In genomic region chr2:66409740-66410290, GRCm38 (mm10) we compare ENCODE assay signal across 8 mouse cellular contexts. TPM values are rescaled to one million over a fixed set of nuclear protein-coding genes. Genes with fewer than 3 reads are reported as not detected.
DNase-seq lines count a peak whose midpoint lies in the region; ATAC-seq and TF ChIP-seq lines count a peak whose summit lies in the region.

No protein-coding gene starts in this region.

- TF ChIP-seq CTCF in small intestine, adult 2 months (IDR thresholded peaks at IDR 0.05; ENCODE audit: extremely low read depth, insufficient read length, insufficient replicate concordance, low read depth, low read length): peak; percentile 56; the same call in 1 of the 2 replicates

- H3K9me3 ChIP-seq in forebrain, embryonic 12.5 days: no peaks in the 10 kb centered on the region
- no peaks in the 10 kb centered on the region for H3K9me3 ChIP-seq in hindbrain, embryonic 15.5 days

- H3K4me1 ChIP-seq in forebrain, embryonic 12.5 days: peaks cover 12% of the 10 kb centered on the region
- peaks cover 23% of the 10 kb centered on the region for H3K4me1 ChIP-seq in hindbrain, embryonic 15.5 days (replicated peaks)
- H3K4me1 ChIP-seq in small intestine, adult 2 months (ENCODE audit: control insufficient read depth, insufficient read depth, insufficient read length, low read length): no peaks in the 10 kb centered on the region

- no peaks in the 10 kb centered on the region; the same call in 1 of the 2 replicates for H3K27me3 ChIP-seq in forebrain, embryonic 12.5 days
- H3K27me3 ChIP-seq in hindbrain, embryonic 15.5 days: no peaks in the 10 kb centered on the region
- H3K27me3 ChIP-seq in small intestine, adult 2 months (ENCODE audit: control insufficient read depth, insufficient read depth, low read length): no peaks in the 10 kb centered on the region

- peak overlapping the region; percentile 51 for H3K9ac ChIP-seq in forebrain, embryonic 12.5 days
- peak overlapping the region; percentile 67 for H3K9ac ChIP-seq in hindbrain, embryonic 15.5 days

- no peak for TF ChIP-seq POLR2A in small intestine, adult 2 months (IDR thresholded peaks at IDR 0.05; ENCODE audit: low read depth, low read length)

- no peaks in the 10 kb centered on the region for H3K36me3 ChIP-seq in forebrain, embryonic 12.5 days (replicated peaks)
- no peaks in the 10 kb centered on the region for H3K36me3 ChIP-seq in hindbrain, embryonic 15.5 days
- no peaks in the 10 kb centered on the region for H3K36me3 ChIP-seq in small intestine, adult 2 months (ENCODE audit: control insufficient read depth, insufficient read depth, low read length)

- peak overlapping the region; percentile 66 for H3K4me2 ChIP-seq in forebrain, embryonic 12.5 days
- peak overlapping the region; percentile 70 for H3K4me2 ChIP-seq in hindbrain, embryonic 15.5 days

- peak overlapping the region; percentile 51 for H3K4me3 ChIP-seq in forebrain, embryonic 12.5 days (replicated peaks)
- H3K4me3 ChIP-seq in hindbrain, embryonic 15.5 days: peak overlapping the region; percentile 65
- H3K4me3 ChIP-seq in small intestine, adult 2 months (ENCODE audit: low read depth, low read length): peak overlapping the region; percentile 41

- no peak overlapping the region for H3K27ac ChIP-seq in forebrain, embryonic 12.5 days
- peak overlapping the region; percentile 84 for H3K27ac ChIP-seq in hindbrain, embryonic 15.5 days (replicated peaks)
- H3K27ac ChIP-seq in small intestine, adult 2 months (ENCODE audit: insufficient read depth, low read depth, low read length): no peak overlapping the region

- peak; percentile 33 for DNase-seq in adrenal gland, adult 2 months
- DNase-seq in adrenal gland, postnatal 4 days (ENCODE audit: low spot score in 2 of 2): no peak
- peak; percentile 41 for DNase-seq in c-Kit-positive CD71-negative TER-119-negative erythroid progenitor cells, embryonic 14.5 days (ENCODE audit: low read depth)
- peak; percentile 29 to 53 for DNase-seq in left cerebral cortex, adult 8-10 months (ENCODE audit: low spot score in 2 of 2)

- WGBS in forebrain, embryonic 12.5 days: under 1% methylated on average over 14 of the region's 14 CpGs
- WGBS in hindbrain, embryonic 15.5 days: under 1% methylated on average over 14 of the region's 14 CpGs
- WGBS in small intestine, adult 2 months: under 1% methylated on average over 14 of the region's 14 CpGs

- ATAC-seq in forebrain, embryonic 12.5 days (ENCODE audit: low FRiP score): peak; percentile 79
- ATAC-seq in hindbrain, embryonic 15.5 days (ENCODE audit: low FRiP score, low read depth): peak; percentile 86
- peak; percentile 61 for ATAC-seq in megakaryocyte-erythroid progenitor cell, adult 5-6 weeks (replicated peaks; ENCODE audit: low FRiP score, low TSS enrichment, poor library complexity, severe bottlenecking)

RNA-seq across cellular contexts. Expression of gene Scn1a, which starts 30.8 kb away (rescaled TPM):
- total RNA-seq in adrenal gland, adult 2 months (2021): under 1 TPM; 0.14 to 0.24 TPM
- 0.04 TPM in 1 of 2 replicates, not detected in the other for polyA plus RNA-seq in adrenal gland, adult 2 months (2012; rRNA removed)
- total RNA-seq in adrenal gland, postnatal 4 days (2021): under 1 TPM; 0.40 to 0.53 TPM
- 3.7 and 4.3 TPM in 2 replicates for polyA plus RNA-seq in forebrain, embryonic 12.5 days (2016; fragmentation: Nextera tagmentation; extraction: Ambion mirVana)
- 16.2 and 18.0 TPM in 2 replicates for polyA plus RNA-seq in hindbrain, embryonic 15.5 days (2015; fragmentation: Nextera tagmentation; extraction: Ambion mirVana)
- 100 to 1,000 TPM; 108 to 135 (median 114) TPM for total RNA-seq in left cerebral cortex, adult 8-10 months (2022)
- not detected in 2 replicates for total RNA-seq in megakaryocyte-erythroid progenitor cell, adult 5-6 weeks (2014; fragmentation: Nextera tagmentation)
- not detected in 2 replicates for total RNA-seq in megakaryocyte-erythroid progenitor cell, adult 5-6 weeks (2017)
- not detected in 2 replicates for polyA plus RNA-seq in small intestine, adult 2 months (2012; rRNA removed)

Comparison
In these comparisons a context has a peak if more than half of its experiments do, and no peak if none do; other contexts are left out.
1. DNase-seq: peak in adrenal gland, adult 2 months (single experiment), c-Kit-positive CD71-negative TER-119-negative erythroid progenitor cells, embryonic 14.5 days (single experiment) and left cerebral cortex, adult 8-10 months (2 of 2); none in adrenal gland, postnatal 4 days (0 of 2).
2. RNA of gene Scn1a, which starts 30.8 kb away (total RNA-seq): 108 to 135 TPM in left cerebral cortex, adult 8-10 months; 0.40 to 0.53 TPM in adrenal gland, postnatal 4 days, 0.14 to 0.24 TPM in adrenal gland, adult 2 months and not detected in megakaryocyte-erythroid progenitor cell, adult 5-6 weeks; every median in the first group is over 10 times any median in the second.
3. Peak in every context shown above with its lines, with median percentiles within 50 percentile points of each other: ATAC-seq and H3K4me3 ChIP-seq.